Mouse (Mus musculus): ENCODE data around the gene Batf3.

GRCm38 (mm10) chr1:191115514-191116238 lies 18.0 kb downstream of the Batf3 start:
- no peak for TF ChIP-seq CTCF (IDR thresholded peaks at IDR 0.05; ENCODE audit: low read depth)
- no peak for TF ChIP-seq EP300 (IDR thresholded peaks at IDR 0.05; ENCODE audit: low read depth)
